Mouse (Mus musculus) megakaryocyte, adult 5-6 weeks (primary cell): ENCODE results near the gene Adgre1. TPM values are rescaled to one million over a fixed set of nuclear protein-coding genes. Genes with fewer than 3 reads are reported as not detected.

ENCODE experiments used
- total RNA-seq, 2 experiments: library from RNA; stranded (forward) in 1 of 2; stranded (reverse) in 1 of 2; fragments of 153-499, 151-499 nt in 1 of 2; fragments of 221-1000, 200-1000 nt in 1 of 2; gene quantifications; 2 replicates each; pipeline versions ENCODE4 v1.2.3 to v1.2.4; 2015 to 2017

Adgre1 gene
- total RNA-seq, 2 experiments from 2014 or later = 62.3 to 116 TPM

Other genes starting within 250 kb of the Adgre1 start
- not detected in 2 replicates for gene Cd70, start 208.9 kb upstream of the Adgre1 start, total RNA-seq (2015)
- not detected in 2 replicates for gene Cd70, start 208.9 kb upstream of the Adgre1 start, total RNA-seq (2017)
- gene Tnfsf14, start 164.5 kb upstream of the Adgre1 start, total RNA-seq (2015) = 5.5 and 6.3 TPM in 2 replicates
- gene Tnfsf14, start 164.5 kb upstream of the Adgre1 start, total RNA-seq (2017) = 15.6 and 15.7 TPM in 2 replicates
- 699 and 776 TPM in 2 replicates for gene C3, start 130.6 kb upstream of the Adgre1 start, total RNA-seq (2015)
- 1,145 and 1,156 TPM in 2 replicates for gene C3, start 130.6 kb upstream of the Adgre1 start, total RNA-seq (2017)
- gene Gpr108, start 110.2 kb upstream of the Adgre1 start, total RNA-seq (2015) = 36.6 and 39.1 TPM in 2 replicates
- gene Gpr108, start 110.2 kb upstream of the Adgre1 start, total RNA-seq (2017) = 36.6 and 37.7 TPM in 2 replicates
- 3.6 and 5.4 TPM in 2 replicates for gene Trip10, start 109.2 kb upstream of the Adgre1 start, total RNA-seq (2015)
- 9.0 and 9.4 TPM in 2 replicates for gene Trip10, start 109.2 kb upstream of the Adgre1 start, total RNA-seq (2017)
- gene Vav1, start 79.6 kb upstream of the Adgre1 start, total RNA-seq (2015) = 84.7 and 92.2 TPM in 2 replicates
- gene Vav1, start 79.6 kb upstream of the Adgre1 start, total RNA-seq (2017) = 307 and 321 TPM in 2 replicates
- gene Vmn2r120, start 186.8 kb downstream of the Adgre1 start, total RNA-seq (2015) = not detected in 2 replicates
- not detected in 2 replicates for gene Vmn2r120, start 186.8 kb downstream of the Adgre1 start, total RNA-seq (2017)